Mouse (Mus musculus) brain, embryonic 14.5 days (tissue): ENCODE results near the gene Man2b2. TPM values are rescaled to one million over a fixed set of nuclear protein-coding genes. Genes with fewer than 3 reads are reported as not detected.

Experiments
- DNase-seq: peaks from one replicate; pipeline ENCODE4 v3.0.0-alpha.2; 2011; ENCODE audit warnings: low read depth
- CTCF ChIP-seq: fragments of 200-500 bp; IDR thresholded peaks from 2 replicates; pipeline ENCODE4 v1.5.1; 2012; ENCODE audit warnings: inconsistent platforms, mild to moderate bottlenecking, moderate library complexity, borderline replicate concordance; ENCODE audit not compliant: insufficient read depth, insufficient read length; ENCODE audit errors: extremely low read depth
- POLR2A ChIP-seq: fragments of 200-500 bp; IDR thresholded peaks from 2 replicates; pipeline ENCODE4 v1.6.1; 2012; ENCODE audit warnings: mild to moderate bottlenecking, inconsistent platforms, borderline replicate concordance; ENCODE audit not compliant: poor library complexity, insufficient read depth, insufficient read length, severe bottlenecking; ENCODE audit errors: extremely low read depth
- polyA plus RNA-seq: library from polyadenylated mRNA; depleted of rRNA; stranded (reverse); fragments of >200 nt; gene quantifications from 2 replicates; pipeline ENCODE4 v1.2.3, GENCODE M21; 2012

The Man2b2 gene
- polyA plus RNA-seq, 1 experiment, result 18.1 TPM

DNA sequence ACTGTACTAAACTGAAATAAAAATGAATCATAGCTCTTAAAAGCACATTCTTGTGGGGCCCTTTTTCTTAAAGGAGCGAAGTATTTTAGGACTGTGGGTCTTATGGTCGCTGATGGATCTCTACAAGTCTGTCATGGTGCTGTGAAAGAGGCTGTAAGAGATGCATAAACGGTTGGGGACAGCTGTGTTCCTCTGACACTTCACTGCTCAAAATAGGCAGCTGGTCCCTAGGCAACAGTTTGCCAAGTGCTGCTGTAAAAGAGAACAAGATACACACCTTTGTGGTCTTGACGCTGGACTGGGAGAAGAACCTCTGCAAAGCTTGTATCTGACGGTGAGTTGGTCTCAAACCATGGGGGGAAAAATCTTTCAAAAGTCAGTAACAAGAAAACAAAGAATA is 27.1 kb upstream of the Man2b2 start:
- TF ChIP-seq CTCF, result no peak
- TF ChIP-seq POLR2A, result no peak
- peak; percentile 26 for DNase-seq

DNA sequence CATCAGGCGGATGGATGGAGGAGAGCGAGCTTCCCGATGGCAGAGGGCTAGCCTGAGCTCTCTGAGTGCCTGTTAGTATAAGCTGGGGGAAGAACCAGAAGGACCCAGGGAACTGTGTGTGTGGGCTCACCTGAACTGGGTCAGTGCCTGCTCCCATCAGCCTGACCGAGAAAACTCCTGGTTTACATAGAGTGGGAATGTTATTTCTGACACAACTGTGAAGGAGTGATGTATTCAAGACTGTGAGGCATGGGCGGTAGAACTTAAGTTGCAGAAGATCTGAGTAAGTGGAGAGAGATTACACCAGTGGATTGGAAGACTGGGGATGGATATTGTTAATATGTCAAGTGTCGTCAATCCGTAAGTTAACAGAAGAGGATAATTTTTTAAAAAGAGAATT is 26.1 kb upstream of the Man2b2 start:
- no peak for DNase-seq
- TF ChIP-seq POLR2A (no peak), CTCF (no peak)

DNA sequence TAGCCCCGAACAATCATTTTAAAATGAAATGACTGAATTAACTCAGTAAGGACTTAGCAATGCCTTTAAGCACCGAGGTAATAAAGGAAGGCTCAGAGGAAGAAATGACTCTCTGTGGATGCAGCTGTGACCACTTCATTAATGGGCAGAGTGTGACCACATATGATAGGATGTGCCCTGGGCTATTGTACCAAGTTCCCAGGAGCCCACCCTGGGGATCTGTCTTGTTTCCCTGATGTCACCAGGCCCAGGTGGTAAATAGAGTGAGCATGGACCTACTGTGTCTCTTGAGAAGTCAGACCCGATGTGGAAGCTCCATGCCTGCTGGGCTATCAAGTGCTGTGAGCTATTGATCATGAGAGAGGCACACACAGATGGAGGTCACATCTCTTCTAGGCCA is 24.7 kb upstream of the Man2b2 start:
- TF ChIP-seq POLR2A (no peak), CTCF (no peak)
- DNase-seq, result no peak

DNA sequence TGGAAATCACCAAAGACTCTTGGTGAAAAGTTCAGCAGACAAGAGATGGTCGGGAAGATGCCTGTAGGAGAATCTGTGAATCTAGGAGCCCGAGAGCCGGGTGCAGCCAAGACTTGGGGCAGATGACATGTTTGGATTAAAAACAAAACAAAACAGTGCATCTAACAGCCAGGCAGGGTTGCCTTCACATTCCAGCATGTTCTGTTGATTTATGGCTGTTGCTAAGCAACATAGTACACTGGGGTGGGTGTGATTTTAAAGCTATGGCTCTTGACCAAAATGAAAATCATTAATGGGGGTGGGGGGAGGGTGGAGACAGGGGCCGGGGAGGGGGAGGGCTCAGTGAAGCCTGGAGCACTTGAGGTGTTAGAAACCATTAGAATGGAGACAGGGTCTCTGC is 21.1 kb upstream of the Man2b2 start:
- no peak for TF ChIP-seq CTCF
- TF ChIP-seq POLR2A, result no peak
- DNase-seq, result peak; percentile 69

DNA sequence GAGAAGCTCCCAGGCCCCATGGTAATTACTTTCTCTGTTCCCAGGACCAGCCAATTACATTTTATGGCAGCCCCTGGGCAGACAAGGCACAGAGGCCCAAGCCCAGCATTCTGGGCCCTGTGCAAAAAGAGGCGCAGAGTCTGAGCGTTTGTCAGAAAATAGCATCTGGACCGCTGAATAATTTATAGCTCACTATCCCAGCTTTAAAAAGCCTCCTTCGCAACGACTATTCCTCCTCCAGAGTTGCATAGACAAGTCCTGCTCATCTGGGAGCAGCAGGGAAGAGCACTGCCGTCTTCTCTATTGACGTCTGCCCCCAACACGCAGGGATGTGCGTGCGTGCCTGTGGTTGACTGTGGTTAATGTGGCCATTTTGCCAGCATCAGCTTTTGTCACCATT is 14.0 kb upstream of the Man2b2 start:
- DNase-seq, result peak; percentile 29
- TF ChIP-seq CTCF (no peak), POLR2A (no peak)

DNA sequence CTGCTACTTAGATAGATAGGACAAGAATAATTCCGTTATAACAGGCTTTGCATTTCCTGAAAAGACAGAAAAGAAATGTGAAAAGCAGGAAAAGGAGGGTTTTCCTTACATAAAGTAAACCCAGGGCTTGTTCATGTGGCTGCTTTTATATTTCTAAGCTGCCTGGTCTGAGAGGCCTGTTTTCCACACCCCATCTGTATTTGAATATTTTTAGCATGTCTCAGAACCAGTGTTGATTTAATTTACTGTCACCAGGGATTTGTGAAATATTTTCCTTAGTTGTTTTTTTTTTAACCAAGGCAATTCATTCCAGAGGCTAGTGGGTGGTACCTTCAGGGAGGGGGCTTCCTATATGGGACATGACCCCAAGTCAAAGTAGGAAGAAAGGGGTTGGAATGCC is 11.2 kb upstream of the Man2b2 start:
- no peak for DNase-seq
- TF ChIP-seq CTCF (no peak), POLR2A (no peak)

DNA sequence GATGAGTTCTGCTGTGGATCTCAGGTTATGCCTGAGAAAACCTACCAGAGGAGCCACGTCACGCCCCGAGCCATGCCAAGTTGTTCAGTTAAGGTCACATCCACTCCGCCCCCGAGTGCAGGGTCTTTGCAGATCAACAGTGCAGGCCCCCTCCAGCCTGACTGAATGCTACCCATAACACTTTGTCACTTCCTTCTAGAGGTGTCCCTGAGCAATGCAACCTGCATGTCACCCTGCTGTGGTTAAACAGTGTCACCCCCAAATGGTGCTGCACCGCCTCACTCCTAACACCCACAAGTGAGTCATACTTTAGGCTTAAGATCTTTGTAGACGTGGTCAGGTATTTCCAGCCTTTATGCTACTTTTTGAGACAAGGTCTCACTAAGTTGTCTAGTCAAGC is 9.6 kb upstream of the Man2b2 start:
- no peak for DNase-seq
- TF ChIP-seq POLR2A (no peak), CTCF (no peak)

DNA sequence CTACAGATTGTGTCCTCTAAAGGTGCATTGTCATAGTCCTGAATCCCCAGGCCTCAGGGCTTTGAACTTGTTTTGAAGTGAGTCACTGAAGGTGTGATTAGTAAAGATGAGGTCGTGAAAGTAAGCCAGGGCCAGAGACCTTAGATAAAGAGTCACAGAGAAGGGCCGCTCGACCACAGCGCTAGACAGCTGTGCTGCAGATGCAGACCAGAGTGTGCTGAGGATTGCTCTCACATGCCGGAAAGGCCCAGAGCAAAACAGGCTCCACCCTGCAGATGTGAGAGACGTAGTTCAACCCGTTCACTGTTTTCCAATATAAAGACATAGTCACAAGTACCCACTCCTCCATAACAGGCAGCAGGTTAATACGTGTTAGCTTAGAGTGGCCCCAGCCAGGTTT is 9.1 kb upstream of the Man2b2 start:
- TF ChIP-seq POLR2A, result no peak
- TF ChIP-seq CTCF, result no peak
- DNase-seq, result no peak

DNA sequence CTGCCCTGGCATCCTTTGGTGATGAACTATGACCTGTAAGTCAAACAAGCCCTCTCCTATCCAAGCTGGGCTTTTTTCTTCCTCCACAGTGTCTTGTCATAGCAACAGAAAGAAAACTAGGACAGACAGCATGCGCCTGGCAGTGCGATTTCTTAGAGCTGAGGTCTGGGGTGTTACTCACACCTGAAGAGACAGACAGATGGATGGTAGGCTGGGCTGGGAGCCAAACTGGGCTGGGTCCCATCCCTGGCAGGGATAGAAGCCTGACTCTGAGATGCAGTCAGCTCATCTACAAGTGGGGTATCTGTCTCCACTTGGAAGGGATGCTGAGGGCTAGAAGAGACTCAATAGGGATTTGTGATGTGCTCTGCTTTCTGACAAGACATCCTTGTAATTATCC is 8.6 kb upstream of the Man2b2 start:
- peak; percentile 68 for DNase-seq
- TF ChIP-seq CTCF (no peak), POLR2A (no peak)

DNA sequence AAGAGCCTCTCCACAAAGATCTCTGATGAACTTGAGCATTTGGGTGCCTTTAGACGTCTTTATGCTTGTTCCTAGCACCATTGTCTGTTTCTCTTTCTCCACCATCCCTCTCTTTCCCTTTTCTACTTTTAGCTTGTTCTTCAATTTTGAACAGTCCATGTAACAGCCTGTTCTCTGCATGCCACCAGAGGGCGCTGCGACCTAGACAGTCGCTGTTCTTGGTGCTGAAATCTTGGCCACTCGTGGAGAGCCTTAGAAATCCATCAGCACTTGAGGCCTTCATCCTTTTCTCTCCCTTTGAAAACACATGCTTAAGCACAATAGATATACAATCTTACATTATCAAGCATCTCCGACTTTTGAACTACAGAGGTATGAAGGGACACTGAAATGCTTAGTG is 5.5 kb upstream of the Man2b2 start:
- TF ChIP-seq POLR2A, result no peak
- peak; percentile 93 for TF ChIP-seq CTCF

DNA sequence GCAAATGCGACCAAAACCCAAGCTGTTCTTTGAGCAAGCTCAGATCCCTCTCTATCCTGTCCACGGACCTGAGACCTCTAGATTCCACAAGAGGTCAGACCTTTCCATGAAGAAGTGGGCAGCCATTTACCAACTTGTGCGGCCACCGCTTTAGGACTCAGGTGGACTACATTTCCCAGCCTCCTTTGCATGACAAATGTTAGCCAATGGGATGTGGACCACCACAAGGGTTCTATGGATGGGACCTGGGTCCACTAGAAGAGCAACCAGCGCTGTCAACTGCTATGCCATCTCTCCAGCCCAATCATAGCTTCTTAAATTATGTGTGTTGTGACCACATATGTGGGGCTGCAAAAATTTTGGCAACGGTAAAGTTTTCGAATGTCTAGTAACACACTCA is 819 bp upstream of the Man2b2 start:
- TF ChIP-seq CTCF, result no peak
- peak; percentile 40 for DNase-seq

More for the DNA sequence above, 5.5 kb upstream of the Man2b2 start:
- DNase-seq, result peak; percentile 89

DNA sequence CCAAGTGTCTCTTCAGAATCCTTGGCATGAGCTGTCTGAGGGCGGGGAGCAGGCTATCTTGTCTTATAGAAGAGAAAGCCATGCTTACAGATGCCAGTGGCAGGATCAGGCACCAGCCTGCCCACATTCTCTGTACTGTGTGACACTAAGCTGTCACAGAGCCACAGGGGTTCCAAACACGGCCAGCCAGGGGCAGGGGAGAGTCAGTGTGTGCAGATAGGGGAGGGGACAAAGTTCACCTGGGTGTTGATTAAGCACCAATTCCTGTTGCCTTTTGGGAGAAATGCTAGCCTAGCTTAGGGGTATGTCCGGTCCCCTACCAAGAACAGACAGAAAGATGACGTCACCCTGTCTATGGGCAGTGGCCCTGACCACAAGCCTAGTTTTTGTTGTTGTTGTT is 1.4 kb downstream of the Man2b2 start:
- no peak for DNase-seq
- TF ChIP-seq POLR2A (no peak), CTCF (no peak)

DNA sequence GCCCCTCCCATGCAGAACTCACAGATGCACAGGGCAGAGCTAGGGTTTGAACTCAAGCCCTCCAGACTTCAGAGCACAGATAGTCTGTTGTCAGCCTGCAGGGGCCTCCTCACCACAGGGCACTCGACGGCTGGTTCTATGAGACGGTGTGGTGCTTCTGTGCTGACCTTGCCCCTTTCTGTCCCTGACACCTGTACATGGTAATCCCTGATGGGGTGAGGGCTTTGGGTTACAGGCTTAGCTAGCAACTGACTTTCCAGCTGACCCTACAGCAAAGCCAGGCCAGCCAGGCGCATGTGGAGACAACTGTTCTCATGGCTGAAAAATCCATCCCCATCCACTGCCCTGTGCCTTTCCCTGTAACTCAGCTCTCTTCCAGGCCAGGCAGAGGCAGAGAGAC is 7.5 kb downstream of the Man2b2 start:
- DNase-seq, result no peak
- no peak for TF ChIP-seq POLR2A
- TF ChIP-seq CTCF, result no peak

DNA sequence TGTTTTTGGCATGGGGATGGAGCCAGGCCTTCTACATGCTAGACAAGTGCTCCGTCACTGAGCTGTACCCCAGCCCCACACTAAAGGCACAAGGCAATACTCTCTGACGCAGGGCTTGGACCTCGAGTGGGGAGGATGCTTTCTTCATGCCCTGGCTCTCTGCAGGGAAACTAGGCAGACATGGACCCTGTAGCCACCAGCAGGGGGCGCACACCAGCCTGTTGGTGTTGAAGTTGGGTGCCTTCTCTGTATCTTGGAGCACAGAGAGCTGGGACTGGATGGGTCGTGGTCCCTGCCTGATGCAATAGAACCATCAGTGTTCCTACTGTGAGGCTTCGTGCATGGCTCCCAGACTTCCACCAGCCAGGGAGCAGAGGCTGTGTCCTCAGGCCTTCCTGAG is 10.3 kb downstream of the Man2b2 start:
- TF ChIP-seq POLR2A (no peak), CTCF (peak; percentile 84)
- peak; percentile 58 for DNase-seq

DNA sequence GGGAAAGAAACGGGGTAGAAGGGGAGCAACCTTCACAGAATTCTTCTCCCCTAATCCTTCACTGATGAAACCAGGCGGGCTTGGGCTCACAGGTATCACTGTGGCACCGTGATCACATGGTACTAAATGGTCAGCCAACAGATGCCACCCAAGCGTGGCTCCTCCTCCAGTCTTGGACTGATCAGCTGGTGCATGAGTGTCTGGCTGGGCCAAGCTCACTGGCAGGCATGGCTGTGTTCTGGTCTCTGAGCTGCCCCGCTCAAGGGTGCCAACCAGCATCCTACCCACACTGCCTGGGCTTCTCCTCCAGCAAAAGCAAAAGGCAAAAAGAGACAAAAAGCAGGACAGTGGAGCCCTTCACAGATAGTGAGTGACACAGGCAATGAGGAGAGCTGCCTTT is 10.7 kb downstream of the Man2b2 start:
- TF ChIP-seq CTCF (no peak), POLR2A (no peak)
- no peak for DNase-seq
